Mouse (Mus musculus) small intestine, adult 2 months (tissue): ENCODE results near the gene Rab22a.

Experiments used
- CTCF ChIP-seq: fragments of 200-500 bp; IDR thresholded peaks from 2 replicates; pipeline ENCODE4 v1.5.1; 2012; ENCODE audit warnings: low read depth, mild to moderate bottlenecking, control low read depth, inconsistent platforms, low read length, moderate library complexity, mixed read lengths; ENCODE audit not compliant: insufficient replicate concordance, insufficient read length; ENCODE audit errors: extremely low read depth
- POLR2A ChIP-seq: fragments of 200-500 bp; IDR thresholded peaks from 2 replicates; pipeline ENCODE4 v1.6.1; 2012; ENCODE audit warnings: low read depth, mild to moderate bottlenecking, control low read depth, inconsistent platforms, low read length, moderate library complexity

DNA sequence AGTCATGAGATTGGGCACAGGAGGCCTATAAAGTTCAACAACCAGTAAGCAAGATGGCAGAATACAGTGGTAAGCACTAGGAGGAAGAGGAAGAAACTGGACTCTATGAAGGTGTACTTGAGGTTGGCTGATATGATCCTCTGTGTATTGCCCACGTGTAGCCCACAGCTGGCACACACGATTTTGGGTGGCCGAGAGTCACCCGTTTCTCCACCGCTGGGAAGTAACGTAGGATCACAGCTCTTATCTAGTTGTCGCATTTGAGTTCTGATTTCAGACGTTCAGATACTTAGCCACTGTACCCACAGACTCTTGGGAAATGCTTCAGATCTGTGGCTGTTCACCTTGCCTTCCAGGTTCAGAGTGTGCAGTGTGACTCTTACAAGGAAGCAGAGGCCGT lies 78.7 kb downstream of the Rab22a start:
- TF ChIP-seq CTCF (no peak), POLR2A (no peak)
